Mouse (Mus musculus) neural tube, embryonic 14.5 days (tissue): ENCODE measurements at regions not wholly inside any gene's neighbourhood (a gene's known extent, or its start where the extent isn't known, plus 50 kb on each side); places are given as distances from the start of the nearest gene placed in this dataset.
A peak's percentile ranks its signal among the peaks of the same experiment; 100 is the strongest.

Source experiments
- ATAC-seq: fragments of 200-750 bp; cut with Nextera tagmentation; 2 replicates; pipeline ENCODE4 v1.8.0; 2017; ENCODE audit warnings: low read depth, mild to moderate bottlenecking, moderate TSS enrichment, moderate library complexity
- H3K27ac ChIP-seq: fragments of 300-500 bp; sonication (generic); 2 replicates; pipeline ENCODE4 v1.5.1; 2014; ENCODE audit warnings: low read depth, mild to moderate bottlenecking, control low read depth, low read length, moderate library complexity, mixed read lengths
- H3K27me3 ChIP-seq: fragments of 300-500 bp; sonication (generic); 2 replicates; pipeline ENCODE4 v1.6.1; 2014; ENCODE audit warnings: low read length; ENCODE audit not compliant: control insufficient read depth, insufficient read depth
- H3K36me3 ChIP-seq: fragments of 300-500 bp; sonication (generic); 2 replicates; pipeline ENCODE4 v1.6.1; 2014; ENCODE audit warnings: low read length, mixed read lengths; ENCODE audit not compliant: control insufficient read depth, insufficient read depth
- H3K4me1 ChIP-seq: fragments of 300-500 bp; sonication (generic); 2 replicates; pipeline ENCODE4 v1.6.1; 2014; ENCODE audit warnings: low read length; ENCODE audit not compliant: control insufficient read depth, insufficient read depth
- H3K4me2 ChIP-seq: fragments of 300-500 bp; sonication (generic); 2 replicates; pipeline ENCODE4 v1.6.1; 2014; ENCODE audit warnings: mild to moderate bottlenecking, low read depth, low read length, control low read depth
- H3K4me3 ChIP-seq: fragments of 300-500 bp; sonication (generic); 2 replicates; pipeline ENCODE4 v1.5.1; 2014; ENCODE audit warnings: low read depth, low read length, control low read depth, mixed read lengths
- H3K9ac ChIP-seq: fragments of 300-500 bp; sonication (generic); replicated peaks from 2 replicates; pipeline ENCODE4 v1.6.1; 2014; ENCODE audit warnings: low read depth, mild to moderate bottlenecking, control low read depth, low read length, mixed read lengths
- H3K9me3 ChIP-seq: fragments of 300-500 bp; sonication (generic); 2 replicates; pipeline ENCODE4 v1.6.1; 2016; ENCODE audit warnings: low read length; ENCODE audit not compliant: control insufficient read depth
- WGBS: fragments of 180-500 bp; shearing (Covaris S2); extraction: QIAGEN DNeasy Blood & Tissue Kit; methylation state at CpG from one replicate; pipeline ENCODE4 v1.1.7; 2014; 5-methylcytosine and 5-hydroxymethylcytosine counted together

DNA sequence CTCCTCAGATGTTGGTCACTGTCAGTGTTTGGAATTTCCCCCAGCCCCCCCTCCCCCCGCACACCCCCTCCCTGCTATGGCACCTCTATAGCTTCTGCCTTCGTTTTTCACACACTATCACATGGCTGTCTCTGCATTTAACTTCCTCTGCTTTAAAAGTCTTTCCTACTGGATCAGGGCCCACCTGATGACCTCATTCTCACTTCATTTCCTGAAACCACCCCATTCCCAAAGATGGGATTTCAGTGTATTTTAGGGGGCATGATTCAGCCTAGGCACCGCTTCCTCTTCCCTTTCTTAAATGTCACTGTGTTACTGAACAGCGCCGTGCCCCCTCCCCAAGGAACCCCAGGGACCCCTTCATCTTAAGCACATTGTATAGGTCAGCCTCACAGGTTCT is 103.7 kb downstream of the Ndufa10 start:
- no peaks in the 10 kb centered on the region for H3K36me3 ChIP-seq
- ATAC-seq: no peak
- no peaks in the 10 kb centered on the region for H3K27me3 ChIP-seq
- H3K9me3 ChIP-seq: no peaks in the 10 kb centered on the region
- no peak overlapping the region for H3K4me2 ChIP-seq
- no peak overlapping the region for H3K9ac ChIP-seq
- H3K27ac ChIP-seq: no peak overlapping the region
- peaks cover 18% of the 10 kb centered on the region for H3K4me1 ChIP-seq
- H3K4me3 ChIP-seq: no peak overlapping the region
- 91% methylated on average over 5 of the region's 5 CpGs for WGBS

DNA sequence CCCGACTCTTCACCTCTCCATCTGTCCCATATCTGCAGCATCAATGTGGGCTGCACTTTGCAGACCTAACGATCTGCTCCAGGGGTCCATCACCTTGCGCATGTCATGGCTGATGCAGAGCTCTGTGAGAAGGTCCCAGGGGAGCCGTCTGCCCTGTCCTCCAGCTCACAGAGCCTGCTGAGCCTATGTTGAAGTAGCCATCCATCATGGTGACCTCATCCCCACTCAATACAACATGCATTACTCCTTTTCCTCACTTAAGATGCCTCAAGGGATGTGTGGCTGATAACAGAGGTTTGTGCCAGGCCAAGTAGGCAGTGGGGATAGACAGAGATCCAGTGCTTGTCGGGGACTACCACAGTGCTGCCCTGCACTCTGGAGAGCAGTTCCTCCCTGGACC is 107.4 kb downstream of the Ndufa10 start:
- H3K4me1 ChIP-seq: peaks cover 6% of the 10 kb centered on the region; the same call in 1 of the 2 replicates
- ATAC-seq: no peak; the same call in 1 of the 2 replicates
- no peaks in the 10 kb centered on the region for H3K27me3 ChIP-seq
- H3K9me3 ChIP-seq: no peaks in the 10 kb centered on the region
- 68% methylated on average over 5 of the region's 5 CpGs for WGBS
- H3K9ac ChIP-seq: no peak overlapping the region
- H3K36me3 ChIP-seq: no peaks in the 10 kb centered on the region
- H3K4me3 ChIP-seq: no peak overlapping the region
- no peak overlapping the region for H3K4me2 ChIP-seq
- H3K27ac ChIP-seq: no peak overlapping the region

DNA sequence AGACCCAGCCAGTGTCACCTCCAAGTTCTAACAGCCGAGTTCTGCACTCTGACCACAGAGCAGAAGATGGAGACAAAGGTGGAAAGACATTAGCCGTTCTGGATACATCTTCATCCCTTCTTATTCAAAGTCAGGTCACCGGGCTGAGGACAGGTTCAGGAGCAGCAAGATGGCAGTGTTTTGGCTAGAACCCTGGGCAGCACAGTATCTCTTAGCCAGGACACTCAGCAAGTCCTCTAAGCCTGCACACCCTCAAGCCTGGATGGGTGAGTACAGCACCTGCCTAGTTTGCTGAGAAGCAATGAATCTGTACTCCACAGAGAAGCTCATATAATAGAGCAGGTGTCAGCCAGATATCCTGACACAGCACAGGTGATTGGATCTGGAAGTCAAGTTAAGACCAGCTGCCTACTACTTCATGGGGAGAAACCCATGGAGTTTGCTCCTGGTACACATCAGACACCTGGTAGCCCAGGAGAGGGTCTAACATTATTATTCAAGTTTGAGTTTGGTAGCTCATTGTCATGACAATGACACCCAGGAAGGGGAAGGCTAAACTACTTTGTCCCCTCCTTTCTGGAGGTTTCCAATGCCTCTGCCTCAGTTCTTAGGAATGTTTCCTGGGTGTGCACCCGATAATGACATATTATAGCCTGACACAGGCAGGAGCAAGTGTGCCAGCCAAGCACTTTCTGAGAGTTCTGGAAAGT is 108.1 kb downstream of the Ndufa10 start:
- H3K4me1 ChIP-seq: peaks cover 8% of the 10 kb centered on the region; the same call in 1 of the 2 replicates
- no peak overlapping the region for H3K27ac ChIP-seq
- no peak overlapping the region for H3K4me2 ChIP-seq
- H3K4me3 ChIP-seq: no peak overlapping the region
- H3K36me3 ChIP-seq: no peaks in the 10 kb centered on the region
- no peaks in the 10 kb centered on the region for H3K9me3 ChIP-seq
- no peak overlapping the region for H3K9ac ChIP-seq
- no peaks in the 10 kb centered on the region for H3K27me3 ChIP-seq
- ATAC-seq: no peak
- 88% methylated on average over 4 of the region's 4 CpGs for WGBS

DNA sequence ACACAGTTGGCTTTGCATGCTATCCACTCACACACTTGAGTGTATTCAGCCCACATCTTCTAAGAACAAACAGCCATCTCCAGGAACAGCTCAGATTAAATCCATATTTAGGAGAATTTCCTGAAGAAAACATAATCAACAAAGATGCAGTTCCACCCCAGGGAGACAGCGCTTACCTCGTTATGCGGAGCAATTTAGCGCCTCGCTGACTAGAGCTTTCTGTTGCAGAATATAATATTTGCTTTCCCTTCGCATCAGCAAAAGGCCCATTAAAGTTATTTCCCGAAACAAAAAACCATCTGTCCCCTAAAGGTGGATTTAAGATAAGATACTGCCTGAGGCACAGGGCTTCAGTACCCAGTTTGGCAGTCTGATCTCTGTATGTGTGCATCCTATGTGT is 112.0 kb downstream of the Ndufa10 start:
- H3K4me2 ChIP-seq: no peak overlapping the region; the same call in 1 of the 2 replicates
- ATAC-seq: no peak
- 48% methylated on average over 7 of the region's 7 CpGs for WGBS
- no peak overlapping the region for H3K9ac ChIP-seq
- H3K27me3 ChIP-seq: no peaks in the 10 kb centered on the region
- H3K4me3 ChIP-seq: no peak overlapping the region
- peak overlapping the region; percentile 83 for H3K27ac ChIP-seq
- H3K36me3 ChIP-seq: no peaks in the 10 kb centered on the region
- H3K9me3 ChIP-seq: no peaks in the 10 kb centered on the region
- peaks cover 8% of the 10 kb centered on the region; the same call in 1 of the 2 replicates for H3K4me1 ChIP-seq

DNA sequence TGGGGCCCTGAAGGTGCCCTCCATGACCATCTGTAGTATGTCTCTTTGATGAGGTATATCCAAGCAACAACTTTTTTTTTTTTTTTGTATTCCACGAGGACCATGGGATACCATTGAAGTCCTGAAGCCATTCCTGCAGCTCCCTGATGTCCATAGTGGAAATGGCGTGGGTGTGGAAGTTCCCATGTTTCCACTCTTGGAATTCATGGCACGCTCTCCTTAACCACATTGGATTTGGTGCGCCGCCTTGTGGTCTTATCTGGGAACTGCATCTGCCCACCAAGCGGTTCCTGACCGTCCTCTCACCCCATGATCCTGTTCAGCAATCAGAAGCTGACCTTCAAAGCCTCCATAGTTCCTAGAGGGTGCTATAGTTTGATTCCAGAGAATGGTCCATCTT is 113.4 kb downstream of the Ndufa10 start:
- Histone ChIP-seq H3K27ac (no peak overlapping the region; the same call in 1 of the 2 replicates), H3K9me3 (no peaks in the 10 kb centered on the region)
- WGBS: 14% methylated on average over 7 of the region's 7 CpGs

DNA sequence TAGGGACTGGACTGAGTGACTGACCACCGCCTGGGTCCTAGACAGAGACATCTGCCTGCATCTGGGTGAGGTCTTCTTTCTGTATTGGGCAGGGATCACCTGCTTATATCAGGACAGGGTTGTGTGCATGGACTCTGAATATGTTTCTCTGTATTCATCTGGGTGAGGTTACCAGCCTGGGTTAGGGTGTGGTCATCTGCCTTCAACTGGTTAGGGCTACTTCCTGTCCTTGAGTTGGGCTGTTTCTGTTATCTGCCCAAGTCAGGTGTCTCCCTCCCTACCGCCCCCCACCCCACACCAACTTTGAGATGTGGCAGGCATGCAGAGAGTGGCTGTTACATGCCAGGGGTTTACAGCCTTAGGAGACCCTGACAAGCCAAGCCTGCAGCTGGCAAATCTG is 114.2 kb downstream of the Ndufa10 start:
- no peaks in the 10 kb centered on the region for H3K27me3 ChIP-seq
- no peak overlapping the region for H3K27ac ChIP-seq
- ATAC-seq: no peak
- H3K4me3 ChIP-seq: no peak overlapping the region
- no peaks in the 10 kb centered on the region for H3K9me3 ChIP-seq
- no peaks in the 10 kb centered on the region for H3K36me3 ChIP-seq
- 93% methylated on average over 2 of the region's 2 CpGs for WGBS
- no peak overlapping the region for H3K9ac ChIP-seq
- H3K4me1 ChIP-seq: peaks cover 8% of the 10 kb centered on the region; the same call in 1 of the 2 replicates
- no peak overlapping the region for H3K4me2 ChIP-seq

More for the DNA sequence above, 113.4 kb downstream of the Ndufa10 start:
- peaks cover 8% of the 10 kb centered on the region; the same call in 1 of the 2 replicates for H3K4me1 ChIP-seq
- no peak overlapping the region for H3K9ac ChIP-seq
- no peaks in the 10 kb centered on the region for H3K27me3 ChIP-seq
- H3K4me2 ChIP-seq: no peak overlapping the region
- no peak for ATAC-seq
- H3K36me3 ChIP-seq: no peaks in the 10 kb centered on the region
- no peak overlapping the region for H3K4me3 ChIP-seq

DNA sequence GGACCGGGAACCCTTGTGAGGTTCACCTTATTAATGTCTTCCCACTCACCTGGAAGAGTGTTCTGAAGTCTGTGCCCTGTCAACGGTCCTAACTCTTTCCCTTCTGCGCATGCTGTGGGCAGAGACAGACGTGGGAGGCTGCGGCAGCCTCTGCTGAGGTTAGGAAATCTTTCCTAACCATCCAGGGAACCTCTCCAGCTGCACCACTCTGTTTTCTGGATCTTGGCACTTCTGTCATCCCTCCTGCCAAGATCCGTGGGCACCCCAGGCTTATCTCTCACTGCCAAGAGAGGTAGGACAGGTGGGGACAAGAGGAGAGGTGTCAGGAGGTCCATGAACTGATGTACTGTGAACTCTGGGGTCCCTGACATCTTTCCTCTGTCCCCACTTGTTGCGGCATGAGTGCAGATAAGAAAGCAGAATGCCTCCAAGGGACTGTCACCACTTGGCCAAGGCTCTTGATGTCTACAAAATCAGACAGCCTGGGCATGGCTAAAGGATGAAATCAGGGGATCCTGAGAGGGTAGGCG is 114.8 kb downstream of the Ndufa10 start:
- Histone ChIP-seq H3K36me3 (no peaks in the 10 kb centered on the region), H3K4me2 (no peak overlapping the region), H3K27ac (no peak overlapping the region), H3K9ac (no peak overlapping the region), H3K9me3 (no peaks in the 10 kb centered on the region), H3K4me1 (peaks cover 8% of the 10 kb centered on the region; the same call in 1 of the 2 replicates), H3K27me3 (no peaks in the 10 kb centered on the region), H3K4me3 (no peak overlapping the region)
- 94% methylated on average over 8 of the region's 8 CpGs for WGBS
- no peak for ATAC-seq

DNA sequence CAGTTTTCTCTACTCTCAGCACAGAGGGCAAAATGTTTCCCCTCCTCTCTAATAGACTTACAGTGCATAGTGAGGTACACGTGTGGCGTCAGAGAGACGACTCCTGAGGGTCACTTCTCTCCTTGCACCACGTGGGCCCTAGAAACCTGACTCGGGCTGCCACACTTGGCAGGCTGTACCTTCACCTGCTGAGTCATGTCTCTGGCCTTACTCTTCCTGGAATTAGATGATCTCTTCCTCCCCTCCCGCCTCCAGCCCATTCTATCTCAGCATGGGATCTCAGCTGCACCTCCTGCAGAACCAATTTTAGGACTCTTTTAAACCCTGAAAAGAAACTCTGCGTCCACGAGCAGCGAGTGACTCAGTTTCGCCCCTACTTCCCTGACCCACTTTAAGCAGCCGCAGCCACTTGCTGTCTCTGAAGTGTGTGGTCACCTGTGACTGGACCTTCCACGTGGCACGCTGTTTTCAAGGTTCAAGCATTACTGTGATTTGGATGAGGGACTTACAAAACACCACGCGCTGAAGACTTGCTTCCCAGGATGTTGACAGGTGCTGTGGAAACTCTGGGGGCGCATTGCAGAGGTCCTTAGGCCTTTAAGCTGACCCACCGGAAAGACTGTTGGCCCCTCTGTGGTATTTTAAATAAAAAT is 125.2 kb downstream of the Ndufa10 start:
- ATAC-seq: no peak
- no peaks in the 10 kb centered on the region for H3K36me3 ChIP-seq
- H3K9ac ChIP-seq: no peak overlapping the region
- no peaks in the 10 kb centered on the region for H3K9me3 ChIP-seq
- H3K4me1 ChIP-seq: no peaks in the 10 kb centered on the region
- no peaks in the 10 kb centered on the region for H3K27me3 ChIP-seq
- H3K4me2 ChIP-seq: no peak overlapping the region
- H3K4me3 ChIP-seq: no peak overlapping the region
- 52% methylated on average over 17 of the region's 17 CpGs for WGBS
- no peak overlapping the region for H3K27ac ChIP-seq

DNA sequence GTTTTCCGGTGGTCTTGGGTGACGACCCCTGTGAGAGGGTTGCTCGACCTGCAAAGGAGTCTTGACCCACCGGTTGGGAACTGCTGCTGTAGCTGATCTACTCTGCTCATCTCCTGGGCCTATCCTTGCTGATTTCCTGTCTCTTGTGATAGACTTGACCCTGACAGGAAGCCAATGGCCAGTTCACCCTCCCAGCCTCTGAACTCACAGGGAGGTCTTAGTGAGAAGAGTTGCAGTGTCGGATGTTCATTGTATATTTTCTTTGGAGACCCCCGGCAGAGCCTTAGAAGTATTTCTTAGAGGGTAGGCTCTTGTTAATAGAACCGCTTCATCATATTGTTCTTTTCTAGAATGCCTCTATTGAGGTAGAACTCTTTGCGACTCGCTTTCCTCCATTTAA is 126.0 kb downstream of the Ndufa10 start:
- Histone ChIP-seq H3K27me3 (no peaks in the 10 kb centered on the region), H3K4me3 (no peak overlapping the region), H3K36me3 (no peaks in the 10 kb centered on the region), H3K9ac (no peak overlapping the region), H3K27ac (no peak overlapping the region), H3K9me3 (no peaks in the 10 kb centered on the region), H3K4me2 (no peak overlapping the region), H3K4me1 (no peaks in the 10 kb centered on the region)
- ATAC-seq: no peak
- WGBS: 69% methylated on average over 9 of the region's 9 CpGs
